In genomic region chr13:47273487-47273886, GRCm38 (mm10) we compare ENCODE assay signal across 8 mouse cellular contexts.
DNase-seq lines count a peak whose midpoint lies in the region; ATAC-seq lines count a peak whose summit lies in the region.

No protein-coding gene starts in this region.

- no peak overlapping the region for H3K27ac ChIP-seq in lung, embryonic 15.5 days
- peak overlapping the region; percentile 70 for H3K27ac ChIP-seq in forebrain, embryonic 11.5 days (ENCODE audit: low read depth, low read length)
- no peak overlapping the region for H3K27ac ChIP-seq in liver, embryonic 12.5 days
- H3K27ac ChIP-seq in stomach, embryonic 16.5 days (ENCODE audit: low read length): peak overlapping the region; percentile 33; the same call in 1 of the 2 replicates

- 10% methylated on average over 11 of the region's 11 CpGs for WGBS in lung, embryonic 15.5 days
- under 1% methylated on average over 11 of the region's 11 CpGs for WGBS in forebrain, embryonic 11.5 days
- WGBS in liver, embryonic 12.5 days (ENCODE audit: insufficient replicate concordance): 8% methylated on average over 11 of the region's 11 CpGs
- 9% methylated on average over 11 of the region's 11 CpGs for whole genome bisulfite sequencing in stomach, embryonic 16.5 days

- peak overlapping the region; percentile 37 for H3K4me2 ChIP-seq in lung, embryonic 15.5 days
- H3K4me2 ChIP-seq in forebrain, embryonic 11.5 days (ENCODE audit: low read depth, low read length, severe bottlenecking): peak overlapping the region; percentile 37; the same call in 1 of the 2 replicates
- peak overlapping the region; percentile 36 for H3K4me2 ChIP-seq in liver, embryonic 12.5 days
- H3K4me2 ChIP-seq in stomach, embryonic 16.5 days (ENCODE audit: low read depth, low read length): peak overlapping the region; percentile 44

- no peaks in the 10 kb centered on the region for H3K9me3 ChIP-seq in lung, embryonic 15.5 days
- H3K9me3 ChIP-seq in forebrain, embryonic 11.5 days (ENCODE audit: control insufficient read depth, low read length): no peaks in the 10 kb centered on the region
- no peaks in the 10 kb centered on the region for H3K9me3 ChIP-seq in liver, embryonic 12.5 days (replicated peaks)
- H3K9me3 ChIP-seq in stomach, embryonic 16.5 days (replicated peaks; ENCODE audit: control insufficient read depth, low read length): no peaks in the 10 kb centered on the region

- H3K4me3 ChIP-seq in lung, embryonic 15.5 days: peak overlapping the region; percentile 3; the same call in 1 of the 2 replicates
- no peak overlapping the region for H3K4me3 ChIP-seq in forebrain, embryonic 11.5 days (ENCODE audit: low read depth, low read length)
- H3K4me3 ChIP-seq in liver, embryonic 12.5 days: peak overlapping the region; percentile 5
- H3K4me3 ChIP-seq in stomach, embryonic 16.5 days (replicated peaks; ENCODE audit: low read length): peak overlapping the region; percentile 14; the same call in 1 of the 2 replicates

- no peak overlapping the region for H3K9ac ChIP-seq in lung, embryonic 15.5 days
- H3K9ac ChIP-seq in forebrain, embryonic 11.5 days (ENCODE audit: low read length): no peak overlapping the region; the same call in 1 of the 2 replicates
- H3K9ac ChIP-seq in liver, embryonic 12.5 days: no peak overlapping the region
- H3K9ac ChIP-seq in stomach, embryonic 16.5 days (ENCODE audit: low read length): peak overlapping the region; percentile 28; the same call in 1 of the 2 replicates

- peaks cover 19% of the 10 kb centered on the region for H3K4me1 ChIP-seq in lung, embryonic 15.5 days
- peaks cover 16% of the 10 kb centered on the region for H3K4me1 ChIP-seq in forebrain, embryonic 11.5 days (replicated peaks; ENCODE audit: control insufficient read depth, insufficient read depth, low read length)
- no peaks in the 10 kb centered on the region for H3K4me1 ChIP-seq in liver, embryonic 12.5 days
- peaks cover 17% of the 10 kb centered on the region; the same call in 1 of the 2 replicates for H3K4me1 ChIP-seq in stomach, embryonic 16.5 days (ENCODE audit: control insufficient read depth, insufficient read depth, low read length)

- DNase-seq in lung, adult 18-20 months: no peak
- DNase-seq in forebrain, embryonic 11.5 days (ENCODE audit: low spot score): peak; percentile 80
- no peak for DNase-seq in cerebellum, adult 9-10 months
- no peak for DNase-seq in spleen, adult 18-20 months
- no peak for DNase-seq in kidney, adult 18-20 months

- no peaks in the 10 kb centered on the region for H3K27me3 ChIP-seq in lung, embryonic 15.5 days
- H3K27me3 ChIP-seq in forebrain, embryonic 11.5 days (ENCODE audit: control insufficient read depth, insufficient read depth, low read length): no peaks in the 10 kb centered on the region
- no peaks in the 10 kb centered on the region for H3K27me3 ChIP-seq in liver, embryonic 12.5 days (replicated peaks)
- no peaks in the 10 kb centered on the region for H3K27me3 ChIP-seq in stomach, embryonic 16.5 days (ENCODE audit: control insufficient read depth, insufficient read depth, low read length)

- no peaks in the 10 kb centered on the region for H3K36me3 ChIP-seq in lung, embryonic 15.5 days
- H3K36me3 ChIP-seq in forebrain, embryonic 11.5 days (ENCODE audit: control insufficient read depth, insufficient read depth, low read length): no peaks in the 10 kb centered on the region
- H3K36me3 ChIP-seq in liver, embryonic 12.5 days: no peaks in the 10 kb centered on the region
- H3K36me3 ChIP-seq in stomach, embryonic 16.5 days (ENCODE audit: control insufficient read depth, insufficient read depth, low read length): no peaks in the 10 kb centered on the region

- no peak for ATAC-seq in lung, embryonic 15.5 days (ENCODE audit: borderline replicate concordance, extremely low read depth, low FRiP score, low TSS enrichment)
- peak; percentile 79 for ATAC-seq in forebrain, embryonic 11.5 days (replicated peaks; ENCODE audit: low FRiP score)
- no peak for ATAC-seq in liver, embryonic 12.5 days
- ATAC-seq in stomach, embryonic 16.5 days (ENCODE audit: insufficient read depth, low FRiP score): no peak

Comparison
In these comparisons a context has a peak if more than half of its experiments do, and no peak if none do; other contexts are left out.
1. H3K27ac ChIP-seq: peak in forebrain, embryonic 11.5 days (single experiment) and stomach, embryonic 16.5 days (single experiment); none in lung, embryonic 15.5 days (single experiment) and liver, embryonic 12.5 days (single experiment).
2. Peak in every context shown above with its lines, with median percentiles within 50 percentile points of each other: H3K4me2 ChIP-seq.